Mouse (Mus musculus): ENCODE results near the gene Gdf15. TPM values are rescaled to one million over a fixed set of nuclear protein-coding genes. Genes with fewer than 3 reads are reported as not detected.

Gdf15 gene
- total and polyA plus RNA-seq, 2 experiments from 2014 or later = 0.41 to 1.7 TPM

DNA sequence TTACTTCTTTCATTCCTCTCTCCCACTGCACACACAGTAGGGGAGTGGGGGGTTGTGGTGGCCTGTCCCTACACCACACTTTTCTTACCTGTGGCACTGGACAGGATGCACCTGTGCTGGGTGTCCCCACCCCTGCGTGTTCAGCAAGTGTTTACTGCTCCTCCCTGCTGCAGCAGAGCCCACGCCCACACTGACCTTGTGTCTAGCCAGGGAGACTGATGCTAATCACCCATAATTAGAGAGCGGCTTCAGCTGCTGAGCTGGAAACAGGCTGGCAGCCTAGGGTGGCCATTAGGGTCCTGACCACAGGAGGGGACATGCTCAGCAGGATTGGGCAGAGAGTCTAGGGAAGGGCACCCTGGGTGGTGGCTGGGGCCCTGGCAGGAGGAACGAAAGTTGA, 42.5 kb upstream of the Gdf15 start:
- H3K27ac ChIP-seq = no peak overlapping the region
- peak overlapping the region; percentile 72; the same call in 1 of the 2 replicates for H3K4me2 ChIP-seq (ENCODE audit: low read depth, low read length)

DNA sequence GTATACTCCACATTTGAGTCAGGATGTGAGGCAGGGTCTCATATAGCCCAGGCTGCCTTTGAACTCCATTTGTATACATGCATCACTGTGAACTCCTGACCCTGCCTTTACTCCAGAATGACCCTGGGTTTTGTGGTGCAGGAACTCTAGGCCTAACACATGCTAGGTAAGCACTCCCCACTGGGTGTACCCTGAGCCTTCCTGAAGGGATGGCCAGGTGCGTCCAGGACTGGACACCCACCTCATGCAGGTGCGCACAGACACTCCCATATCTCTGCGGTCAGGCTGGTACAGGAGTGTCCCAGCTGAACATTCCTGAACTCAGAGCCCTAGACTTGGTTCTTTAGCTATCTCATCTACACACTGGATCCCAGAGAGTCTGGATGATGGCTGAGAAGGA, 41.9 kb upstream of the Gdf15 start:
- Histone ChIP-seq H3K4me1 (ENCODE audit: insufficient read depth, low read length) (peaks cover 7% of the 10 kb centered on the region), H3K4me3 (ENCODE audit: low read length) (peak overlapping the region; percentile 67), H3K9ac (replicated peaks; ENCODE audit: low read length) (peak overlapping the region; percentile 64), H3K27me3 (ENCODE audit: insufficient read depth, low read length) (no peaks in the 10 kb centered on the region), H3K4me2 (ENCODE audit: low read depth, low read length) (peak overlapping the region; percentile 72), H3K9me3 (ENCODE audit: low read length) (no peaks in the 10 kb centered on the region), H3K27ac (peak overlapping the region; percentile 99), H3K36me3 (ENCODE audit: insufficient read depth, low read length) (0 out of 2 replicates have a peak, but pooled peaks cover 12% of the 10 kb centered on the region)
- DNase-seq (ENCODE audit: low spot score) (no peak), ATAC-seq (no peak)
- no peak for TF ChIP-seq CTCF (IDR thresholded peaks at IDR 0.05; ENCODE audit: low read depth)
- WGBS = 96% methylated on average over 3 of the region's 3 CpGs

More for the DNA sequence above, 42.5 kb upstream of the Gdf15 start:
- Histone ChIP-seq H3K9ac (replicated peaks; ENCODE audit: low read length) (no peak overlapping the region), H3K9me3 (ENCODE audit: low read length) (no peaks in the 10 kb centered on the region), H3K4me1 (ENCODE audit: insufficient read depth, low read length) (peaks cover 7% of the 10 kb centered on the region), H3K4me3 (ENCODE audit: low read length) (no peak overlapping the region), H3K36me3 (ENCODE audit: insufficient read depth, low read length) (0 out of 2 replicates have a peak, but pooled peaks cover 18% of the 10 kb centered on the region), H3K27me3 (ENCODE audit: insufficient read depth, low read length) (no peaks in the 10 kb centered on the region)
- 93% methylated on average over 4 of the region's 4 CpGs for WGBS
- TF ChIP-seq CTCF (IDR thresholded peaks at IDR 0.05; ENCODE audit: low read depth) = no peak
- ATAC-seq = no peak
- DNase-seq (ENCODE audit: low spot score) = no peak

DNA sequence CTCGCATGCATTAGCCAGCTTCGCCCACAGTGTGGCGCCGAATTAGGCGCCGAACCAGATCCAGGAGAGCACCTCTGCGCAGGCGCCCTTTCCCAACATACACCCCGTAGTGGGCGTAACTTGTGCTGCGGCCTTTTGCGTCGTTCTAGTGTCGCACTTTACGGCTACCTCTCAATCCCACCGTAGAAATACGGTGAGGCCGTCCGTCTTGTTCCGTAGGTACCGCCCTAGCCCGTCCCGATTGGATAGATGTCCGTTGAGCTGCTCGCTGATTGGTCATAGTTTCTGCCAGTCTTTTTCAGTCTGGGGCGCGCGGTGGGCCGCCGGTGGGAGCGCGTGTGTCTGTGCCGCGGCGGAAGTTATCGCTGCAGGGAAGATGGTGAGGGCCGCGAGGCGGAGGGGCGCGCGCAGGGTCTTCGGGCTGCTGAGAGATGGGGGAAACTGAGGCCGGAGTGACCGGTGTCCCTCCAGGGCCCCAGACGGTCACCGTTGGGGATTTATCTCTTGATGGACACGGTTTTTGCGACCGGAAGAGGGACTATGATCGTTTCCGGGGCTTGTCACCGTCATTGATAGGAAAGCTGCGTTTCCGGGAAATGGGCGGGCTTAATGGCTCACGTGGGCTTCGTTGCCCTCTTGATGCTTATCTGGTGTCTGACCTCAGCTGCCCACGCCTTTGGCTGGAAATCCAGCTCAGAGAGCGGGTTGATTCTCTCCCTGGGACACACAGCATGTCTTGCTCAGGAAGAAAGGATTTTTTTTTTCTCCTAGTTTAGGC, 41.0 kb upstream of the Gdf15 start, which contains the start of gene Lsm4:
Gene Lsm4, plus strand, starts transcription at position 170 of the 778 bp plus-strand sequence.
- Histone ChIP-seq H3K4me1 (ENCODE audit: insufficient read depth, low read length) (peaks cover 7% of the 10 kb centered on the region), H3K4me3 (ENCODE audit: low read length) (peak within 1 kb of the TSS; percentile 67), H3K9ac (replicated peaks; ENCODE audit: low read length) (peak within 1 kb of the TSS; percentile 64), H3K36me3 (ENCODE audit: insufficient read depth, low read length) (0 out of 2 replicates have a peak, but pooled peaks cover 4% of the 10 kb centered on the region), H3K27ac (peak within 1 kb of the TSS; percentile 99), H3K27me3 (ENCODE audit: insufficient read depth, low read length) (no peaks in the 10 kb centered on the region), H3K4me2 (ENCODE audit: low read depth, low read length) (peak within 1 kb of the TSS; percentile 72), H3K9me3 (ENCODE audit: low read length) (no peaks in the 10 kb centered on the region)
- peak; percentile 99 for DNase-seq (ENCODE audit: low spot score)
- TF ChIP-seq CTCF (IDR thresholded peaks at IDR 0.05; ENCODE audit: low read depth) = peak; percentile 87
- WGBS = under 1% methylated on average over 60 of the region's 60 CpGs
- peak; percentile 98 for ATAC-seq

DNA sequence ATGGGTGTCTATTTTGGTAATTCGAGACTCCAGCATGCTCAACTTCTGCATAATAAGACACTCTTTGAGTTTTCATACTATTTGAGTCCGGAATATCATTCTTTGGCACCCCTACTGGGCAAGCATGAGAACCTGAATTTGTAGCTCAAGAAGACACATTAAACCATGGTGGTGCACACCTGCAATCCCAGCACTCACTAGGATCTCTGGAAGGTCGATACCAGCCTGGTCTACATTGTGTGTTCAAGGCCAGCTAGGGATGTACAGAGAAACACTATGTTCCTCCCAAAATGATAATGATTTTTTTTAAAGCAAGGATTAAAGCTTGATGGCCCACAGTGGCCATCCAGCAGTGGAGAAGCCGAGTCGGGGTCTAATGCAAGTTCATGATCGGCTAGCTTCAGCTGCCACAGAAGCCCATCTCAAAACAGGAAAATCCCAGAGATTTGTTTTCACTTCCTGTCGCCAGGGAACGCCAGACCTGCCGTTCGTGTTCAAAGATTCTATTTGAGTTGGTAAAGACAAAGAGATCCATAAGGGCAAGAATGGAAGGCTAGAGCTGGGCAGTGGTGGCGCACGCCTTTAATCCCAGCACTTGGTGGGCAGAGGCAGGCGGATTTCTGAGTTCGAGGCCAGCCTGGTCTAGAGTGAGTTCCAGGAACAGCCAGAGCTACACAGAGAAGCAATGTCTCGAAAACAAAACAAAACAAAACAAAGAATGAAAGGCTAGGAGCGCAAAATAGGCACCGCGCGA, 40.2 kb upstream of the Gdf15 start:
- Histone ChIP-seq H3K27ac (peak overlapping the region; percentile 91), H3K36me3 (ENCODE audit: insufficient read depth, low read length) (no peaks in the 10 kb centered on the region), H3K4me3 (ENCODE audit: low read length) (peak overlapping the region; percentile 67), H3K27me3 (ENCODE audit: insufficient read depth, low read length) (no peaks in the 10 kb centered on the region), H3K9me3 (ENCODE audit: low read length) (no peaks in the 10 kb centered on the region), H3K4me2 (ENCODE audit: low read depth, low read length) (peak overlapping the region; percentile 52), H3K4me1 (ENCODE audit: insufficient read depth, low read length) (peaks cover 7% of the 10 kb centered on the region), H3K9ac (replicated peaks; ENCODE audit: low read length) (peak overlapping the region; percentile 44)
- 36% methylated on average over 19 of the region's 19 CpGs for WGBS
- no peak for DNase-seq (ENCODE audit: low spot score)
- TF ChIP-seq CTCF (IDR thresholded peaks at IDR 0.05; ENCODE audit: low read depth) = peak; percentile 24; the same call in 1 of the 2 replicates
- ATAC-seq = no peak; the same call in 1 of the 2 replicates

DNA sequence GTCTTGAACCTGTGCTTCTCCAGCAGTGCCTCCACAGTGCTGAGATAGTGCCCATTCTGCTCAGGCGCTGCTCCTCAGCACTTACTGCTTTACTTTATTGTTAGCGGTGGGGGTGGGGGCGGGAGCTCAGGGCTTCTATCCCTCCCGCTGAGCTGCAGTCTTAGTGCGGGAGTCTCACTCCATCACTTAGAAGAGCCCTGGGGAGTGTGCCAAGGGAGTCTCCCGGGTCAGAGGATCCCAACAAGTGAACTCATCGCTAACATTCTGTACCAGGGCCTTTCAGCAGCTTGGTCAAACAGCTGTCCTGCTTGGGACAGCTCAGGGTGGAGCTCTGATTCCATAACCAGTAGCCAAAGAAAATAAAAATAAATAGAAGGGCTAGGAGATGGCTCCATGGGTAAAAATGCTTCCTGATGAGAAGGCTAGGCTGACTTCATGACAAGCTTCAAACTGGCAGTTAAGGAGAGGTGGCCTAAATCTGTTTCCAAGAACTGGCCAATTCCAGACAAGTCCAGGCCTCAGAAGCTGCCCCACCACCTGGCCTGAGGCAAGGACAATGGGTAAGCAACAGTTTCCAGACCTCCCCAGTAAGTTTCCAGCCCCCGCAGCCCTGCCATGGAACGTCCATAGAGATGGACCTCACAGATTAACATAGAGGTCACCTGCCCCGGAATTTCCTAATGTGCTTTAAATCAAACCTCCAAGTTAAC, 39.5 kb upstream of the Gdf15 start:
- H3K36me3 ChIP-seq (ENCODE audit: insufficient read depth, low read length) = no peaks in the 10 kb centered on the region
- H3K27ac ChIP-seq = peak overlapping the region; percentile 91
- H3K4me3 ChIP-seq (ENCODE audit: low read length) = no peak overlapping the region
- no peaks in the 10 kb centered on the region for H3K9me3 ChIP-seq (ENCODE audit: low read length)
- no peaks in the 10 kb centered on the region for H3K27me3 ChIP-seq (ENCODE audit: insufficient read depth, low read length)
- no peak for DNase-seq (ENCODE audit: low spot score)
- peaks cover 7% of the 10 kb centered on the region for H3K4me1 ChIP-seq (ENCODE audit: insufficient read depth, low read length)
- ATAC-seq = no peak
- no peak for TF ChIP-seq CTCF (IDR thresholded peaks at IDR 0.05; ENCODE audit: low read depth)
- no peak overlapping the region for H3K4me2 ChIP-seq (ENCODE audit: low read depth, low read length)
- no peak overlapping the region for H3K9ac ChIP-seq (replicated peaks; ENCODE audit: low read length)
- WGBS = 64% methylated on average over 10 of the region's 10 CpGs

DNA sequence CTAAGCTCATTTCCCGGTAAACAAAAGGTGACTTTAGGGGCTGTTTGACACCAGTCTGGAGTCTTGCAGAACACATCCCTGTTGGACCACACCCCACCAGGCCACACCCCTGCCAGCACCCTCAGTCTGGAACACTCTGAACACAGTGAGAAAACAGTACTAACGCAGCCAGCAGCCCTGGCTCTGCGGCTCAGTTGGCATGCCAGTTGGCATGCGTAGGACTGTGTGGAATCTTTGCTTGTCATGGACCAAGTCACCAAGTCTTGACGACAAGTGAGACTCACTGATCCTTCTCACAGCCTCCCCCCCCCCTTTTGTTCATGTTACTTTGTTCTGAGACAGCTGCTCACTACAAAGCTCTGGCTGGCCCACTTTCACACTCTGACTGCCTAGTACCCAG, 34.8 kb upstream of the Gdf15 start:
- no peak for TF ChIP-seq CTCF (IDR thresholded peaks at IDR 0.05; ENCODE audit: low read depth)
- no peaks in the 10 kb centered on the region for H3K9me3 ChIP-seq (ENCODE audit: low read length)
- WGBS = 47% methylated on average over 5 of the region's 5 CpGs
- no peak overlapping the region for H3K4me2 ChIP-seq (ENCODE audit: low read depth, low read length)
- H3K9ac ChIP-seq (replicated peaks; ENCODE audit: low read length) = no peak overlapping the region
- H3K27me3 ChIP-seq (ENCODE audit: insufficient read depth, low read length) = no peaks in the 10 kb centered on the region
- ATAC-seq (peak; percentile 63), DNase-seq (ENCODE audit: low spot score) (peak; percentile 62)
- H3K4me1 ChIP-seq (ENCODE audit: insufficient read depth, low read length) = no peaks in the 10 kb centered on the region
- no peak overlapping the region for H3K27ac ChIP-seq
- H3K36me3 ChIP-seq (ENCODE audit: insufficient read depth, low read length) = no peaks in the 10 kb centered on the region
- no peak overlapping the region for H3K4me3 ChIP-seq (ENCODE audit: low read length)
